Mouse (Mus musculus) splenic B cell, adult 2 months (primary cell): ENCODE measurements around the gene Trir.

Experiments
- DNase-seq: peaks from one replicate; pipeline ENCODE4 v3.0.0-alpha.2; 2011; ENCODE audit warnings: low read depth, low spot score
- H3K27me3 ChIP-seq: 2 replicates; pipeline ENCODE4 v1.6.1; 2012; ENCODE audit warnings: mild to moderate bottlenecking, low read length, moderate library complexity, mixed read lengths; ENCODE audit not compliant: control insufficient read depth, poor library complexity, insufficient read depth, severe bottlenecking
- H3K36me3 ChIP-seq: 2 replicates; pipeline ENCODE4 v1.6.1; 2012; ENCODE audit warnings: mild to moderate bottlenecking, low read length, moderate library complexity, mixed read lengths; ENCODE audit not compliant: control insufficient read depth, poor library complexity, insufficient read depth, severe bottlenecking

Gene Trir

DNA sequence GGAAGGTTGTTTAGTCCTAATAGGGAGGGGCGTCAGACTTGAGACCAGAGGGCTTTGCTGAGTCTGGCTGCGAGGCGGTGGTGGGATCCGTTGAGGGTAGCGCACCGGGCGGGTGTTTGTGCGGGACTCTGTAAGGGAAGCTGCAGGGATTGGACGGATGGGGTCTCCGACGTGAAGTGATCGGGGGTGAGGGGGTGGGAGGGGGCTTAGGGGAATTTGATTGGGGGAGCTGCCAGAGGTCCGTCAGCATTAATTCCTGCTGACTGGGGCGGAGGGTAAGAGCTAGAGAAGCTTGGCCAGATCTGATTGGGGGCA is 10.7 kb downstream of the Trir start:
- H3K36me3 ChIP-seq = no peaks in the 10 kb centered on the region; the same call in 1 of the 2 replicates
- DNase-seq = no peak
- H3K27me3 ChIP-seq = no peaks in the 10 kb centered on the region

DNA sequence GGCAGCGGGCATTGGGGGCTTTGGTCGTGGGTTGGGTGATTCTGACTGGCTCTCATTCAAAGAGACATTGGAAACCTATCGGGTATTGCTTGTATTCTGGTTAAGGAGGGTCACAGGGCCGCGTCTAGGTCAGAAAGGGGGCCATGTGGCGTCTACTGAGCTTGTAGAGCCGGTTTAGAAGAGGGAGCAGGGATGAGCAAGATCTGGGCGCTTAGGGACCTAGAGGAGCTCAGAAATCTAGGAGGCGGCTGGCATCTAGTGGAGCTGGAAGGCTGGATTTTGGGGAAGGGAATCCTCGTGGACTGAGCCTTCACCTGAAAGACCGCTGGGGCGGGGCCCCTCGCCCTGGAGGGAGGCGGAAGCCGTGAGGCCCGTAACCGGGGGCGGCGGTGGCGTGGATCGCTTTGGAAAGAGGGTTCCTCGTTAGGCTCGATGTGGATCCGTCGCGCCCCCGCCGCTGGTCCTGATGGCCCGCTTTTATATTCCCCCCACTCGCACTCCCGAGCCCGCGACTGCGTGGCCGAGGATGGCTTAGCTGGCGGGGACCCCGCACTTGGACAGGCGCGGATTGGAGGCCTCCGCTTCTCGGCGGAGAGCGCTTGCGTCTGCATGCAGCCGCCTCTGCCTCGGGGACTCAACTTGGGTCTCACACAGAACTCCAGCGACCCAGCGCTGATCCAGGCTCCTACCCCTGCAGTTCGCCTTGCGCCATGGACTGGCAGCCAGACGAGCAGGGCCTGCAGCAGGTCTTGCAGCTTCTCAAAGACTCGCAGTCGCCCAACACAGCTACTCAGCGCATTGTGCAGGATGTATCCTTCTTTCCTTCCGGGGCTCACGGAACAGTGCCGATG is 11.3 kb downstream of the Trir start:
- no peaks in the 10 kb centered on the region for H3K27me3 ChIP-seq
- no peaks in the 10 kb centered on the region; the same call in 1 of the 2 replicates for H3K36me3 ChIP-seq
- DNase-seq = peak; percentile 34

DNA sequence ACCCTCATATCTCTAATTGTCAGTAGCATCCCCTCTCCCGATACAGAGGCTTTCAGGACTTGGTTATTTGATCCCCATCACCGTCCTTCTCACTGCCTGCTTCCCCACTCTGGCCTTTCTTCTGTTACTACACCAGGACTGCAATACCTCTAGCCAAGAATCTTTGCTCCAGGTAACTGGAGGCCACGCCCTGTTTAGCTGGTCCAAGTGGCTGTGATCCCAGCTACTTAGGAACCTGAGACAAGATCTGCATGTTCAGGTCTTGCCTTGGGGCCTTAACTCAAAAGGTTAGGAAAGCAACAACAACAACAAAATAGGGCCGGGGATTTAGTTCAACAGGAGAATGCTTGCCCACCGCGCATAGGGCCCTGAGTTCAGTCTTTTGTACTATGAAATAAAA is 17.0 kb downstream of the Trir start:
- no peaks in the 10 kb centered on the region for H3K27me3 ChIP-seq
- no peak for DNase-seq
- H3K36me3 ChIP-seq = peaks cover 11% of the 10 kb centered on the region

DNA sequence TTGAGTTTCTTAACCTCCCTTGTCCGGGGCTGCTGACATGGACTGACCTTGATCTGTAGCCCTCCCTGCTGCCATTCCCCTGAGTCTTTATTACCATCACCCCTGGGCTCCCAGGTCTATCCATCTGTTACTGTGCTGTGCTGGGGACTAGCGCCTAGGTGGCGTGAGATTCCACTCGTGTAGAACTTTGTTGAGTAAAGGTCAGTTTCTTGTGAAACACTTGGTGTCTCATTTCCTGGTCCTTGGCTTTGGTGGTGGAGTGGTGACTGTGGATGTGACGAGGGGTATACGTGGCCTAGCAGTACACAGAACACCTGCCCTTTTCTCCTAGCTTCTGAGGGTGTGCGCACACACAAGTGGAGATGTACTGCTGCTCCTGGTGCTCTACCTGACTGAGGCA is 30.7 kb downstream of the Trir start:
- no peak for DNase-seq
- Histone ChIP-seq H3K27me3 (no peaks in the 10 kb centered on the region), H3K36me3 (peaks cover 8% of the 10 kb centered on the region)

DNA sequence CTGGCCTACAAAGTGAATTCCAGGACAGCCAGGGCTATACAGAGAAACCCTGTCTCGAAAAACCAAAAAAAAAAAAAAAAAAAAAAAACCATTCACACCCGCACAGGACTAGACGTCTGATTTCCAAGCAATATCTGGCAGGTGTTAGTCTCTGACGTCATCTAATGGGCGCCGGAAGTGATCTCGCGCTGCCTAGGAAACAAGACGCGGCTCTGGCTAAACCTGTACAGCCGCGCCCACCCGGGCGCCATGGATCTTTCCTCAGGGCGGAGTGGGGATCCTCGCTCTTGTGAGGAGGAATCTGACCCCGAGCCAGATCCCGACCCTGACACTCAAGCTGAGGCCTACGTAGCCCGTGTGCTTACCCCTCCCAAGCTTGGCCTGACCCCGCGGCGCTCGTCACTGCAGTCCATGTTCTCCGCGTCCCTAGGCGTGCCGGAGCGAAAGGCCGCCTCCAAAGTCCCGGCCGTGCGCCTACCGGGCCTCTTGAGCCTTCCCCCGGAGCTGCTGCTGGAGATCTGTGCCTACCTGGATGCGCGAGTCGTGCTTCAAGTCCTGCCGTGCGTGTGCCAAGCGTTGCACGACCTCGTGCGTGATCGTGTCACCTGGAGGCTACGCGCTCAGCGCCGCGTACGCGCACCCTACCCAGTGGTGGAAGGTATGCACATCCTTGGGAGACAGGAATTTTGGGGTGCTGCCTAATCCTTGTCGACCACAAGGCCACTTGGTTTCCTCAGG is 33.4 kb downstream of the Trir start, which contains the start of gene Fbxw9:
Gene Fbxw9 (plus strand): TSS at position 177 of the 738 bp plus-strand sequence.
- DNase-seq = peak; percentile 93

DNA sequence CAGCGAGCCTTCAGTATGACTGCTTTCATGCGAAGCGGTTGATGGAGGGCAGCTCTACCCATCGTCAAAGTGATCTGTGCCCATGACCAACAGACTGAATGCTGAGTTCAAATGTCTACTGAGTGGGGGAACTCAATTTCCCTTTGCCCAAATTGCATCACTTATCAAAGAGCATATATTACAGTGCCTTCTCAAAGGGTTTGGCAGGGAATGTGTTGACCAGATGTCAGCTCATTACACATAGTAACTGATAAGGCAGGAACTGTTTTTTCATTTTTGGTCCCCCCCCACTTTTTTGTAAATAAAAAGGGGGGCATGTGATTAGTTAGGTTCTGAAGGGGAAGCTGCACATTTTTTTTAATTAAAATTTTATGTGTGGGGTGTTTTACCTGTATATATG is 36.0 kb downstream of the Trir start:
- Histone ChIP-seq H3K27me3 (no peaks in the 10 kb centered on the region), H3K36me3 (no peaks in the 10 kb centered on the region)
- DNase-seq = no peak

More for the DNA sequence above, 33.4 kb downstream of the Trir start, which contains the start of gene Fbxw9:
- Histone ChIP-seq H3K27me3 (no peaks in the 10 kb centered on the region), H3K36me3 (peaks cover 2% of the 10 kb centered on the region)

DNA sequence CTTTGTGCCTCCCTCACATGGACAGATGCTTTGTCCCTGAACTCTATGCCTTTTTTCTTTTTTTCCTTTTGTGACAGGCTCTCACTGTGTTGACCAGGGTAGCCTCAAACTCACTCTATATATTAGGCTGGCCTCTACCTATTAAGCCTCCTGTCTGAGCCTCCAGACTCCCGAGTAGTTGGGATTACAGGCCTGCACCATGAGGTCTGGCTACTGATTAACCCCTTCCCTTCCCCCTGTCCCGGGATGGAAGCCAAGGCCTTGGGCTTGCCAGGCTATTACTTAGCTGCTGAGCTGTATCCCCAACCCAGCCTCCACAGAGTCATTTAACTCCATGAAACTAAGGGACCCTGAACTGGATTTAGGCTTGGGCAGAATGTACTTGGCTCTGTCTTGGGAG is 38.6 kb downstream of the Trir start:
- DNase-seq = no peak
- no peaks in the 10 kb centered on the region for H3K27me3 ChIP-seq

DNA sequence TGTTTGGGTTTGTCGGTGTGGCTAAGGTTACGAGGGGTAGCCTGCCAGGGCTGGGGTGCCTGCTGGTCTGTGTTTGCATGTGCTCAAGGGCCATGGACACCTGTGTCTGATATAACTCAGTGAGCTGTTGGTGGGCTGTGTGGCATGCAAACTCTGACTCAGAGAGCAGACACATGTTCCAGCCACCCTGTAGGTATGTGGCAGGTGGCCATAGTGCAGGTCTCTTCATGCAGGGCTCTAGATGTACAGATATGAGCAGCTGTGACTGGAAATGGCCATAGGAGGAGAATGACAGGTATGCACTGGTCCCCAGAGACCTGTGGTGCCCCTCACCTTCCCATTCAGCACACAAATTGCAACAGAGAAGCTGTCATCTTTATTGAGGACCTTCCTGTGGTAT is 40.5 kb downstream of the Trir start:
- H3K36me3 ChIP-seq = no peaks in the 10 kb centered on the region

More for the DNA sequence above, 38.6 kb downstream of the Trir start:
- H3K36me3 ChIP-seq = no peaks in the 10 kb centered on the region

DNA sequence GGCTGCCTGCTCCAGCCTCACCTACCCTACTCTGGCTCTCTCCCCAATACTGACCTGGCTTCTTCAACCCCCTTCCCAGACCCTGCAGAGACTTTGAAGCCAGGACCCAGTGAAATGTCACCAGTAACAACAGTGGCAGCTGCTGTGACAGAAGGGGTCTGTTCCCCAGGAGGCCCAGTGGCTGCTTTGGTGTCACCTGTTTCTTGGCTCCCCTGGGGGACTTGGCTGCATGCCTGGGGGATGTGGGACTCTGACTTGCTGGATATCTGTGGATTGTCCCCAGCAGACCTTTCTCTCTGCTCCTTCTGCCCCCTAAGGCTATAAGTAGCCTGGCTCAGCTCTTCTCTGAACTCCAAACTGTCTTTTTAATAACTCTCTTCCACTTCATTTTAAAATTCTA is 41.4 kb downstream of the Trir start, which contains the start of gene Gm5741:
Gene Gm5741 (minus strand): TSS at position 1 of the 400 bp plus-strand sequence.
- Histone ChIP-seq H3K27me3 (no peaks in the 10 kb centered on the region), H3K36me3 (no peaks in the 10 kb centered on the region)
- DNase-seq = no peak

More for the DNA sequence above, 40.5 kb downstream of the Trir start:
- no peaks in the 10 kb centered on the region for H3K27me3 ChIP-seq
- DNase-seq = no peak

DNA sequence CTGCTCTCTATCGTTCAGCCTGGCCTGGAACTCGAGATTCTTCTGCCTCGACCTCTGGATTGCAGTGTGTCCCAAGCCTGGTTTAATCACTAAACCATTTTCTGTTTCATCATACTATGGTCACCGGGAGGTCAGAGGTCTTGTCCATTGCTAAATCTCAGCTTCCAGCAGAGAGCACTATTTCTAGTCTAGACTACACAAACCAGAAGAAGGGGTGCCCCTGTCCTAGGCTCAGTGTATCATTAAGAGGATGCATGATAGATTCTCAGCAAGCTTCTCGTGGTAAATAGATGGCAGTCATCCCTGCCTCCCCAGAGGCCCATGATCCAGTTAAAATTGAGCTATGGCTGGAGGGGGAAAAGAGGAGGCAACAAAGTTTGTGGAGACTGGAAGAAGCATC is 44.4 kb downstream of the Trir start:
- Histone ChIP-seq H3K27me3 (no peaks in the 10 kb centered on the region), H3K36me3 (peaks cover 8% of the 10 kb centered on the region)
- no peak for DNase-seq

DNA sequence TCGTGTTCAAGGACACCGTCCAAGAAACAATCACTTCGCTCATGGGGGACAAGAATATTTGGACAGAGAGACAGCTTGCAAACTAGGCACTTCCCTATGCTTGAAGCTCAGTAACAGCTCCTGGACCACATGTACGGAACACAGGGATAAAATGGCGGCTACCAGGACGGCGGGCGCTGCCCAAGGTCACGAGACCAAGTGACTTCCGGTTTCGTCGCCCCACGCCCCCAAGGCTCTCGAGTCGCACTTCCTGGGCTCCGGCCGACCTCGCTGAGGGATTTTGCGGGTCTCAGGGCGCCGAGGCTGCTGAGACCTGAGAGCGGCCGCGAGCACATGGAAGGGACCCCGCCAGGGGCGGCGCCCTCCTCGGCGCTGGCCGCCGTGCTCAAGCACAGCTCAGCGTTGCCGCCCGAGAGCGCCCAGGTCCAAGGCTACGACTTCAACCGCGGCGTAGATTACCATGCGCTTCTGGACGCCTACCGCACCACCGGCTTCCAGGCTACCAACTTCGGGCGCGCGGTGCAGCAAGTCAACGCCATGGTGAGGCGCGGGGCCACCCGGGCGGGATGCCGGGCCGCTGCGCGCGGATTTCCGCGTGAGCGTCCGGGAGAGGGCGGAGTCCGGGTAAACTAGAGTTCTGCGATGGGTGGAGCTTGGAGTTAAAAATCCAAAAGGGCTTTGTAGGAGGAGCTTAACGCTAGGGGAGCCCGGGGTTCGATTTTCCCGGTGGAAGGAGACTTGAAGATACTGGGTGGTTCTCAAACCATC is 45.1 kb downstream of the Trir start, which contains the start of gene Dhps:
Gene Dhps (plus strand): TSS at position 244 of the 768 bp plus-strand sequence.
- peak; percentile 94 for DNase-seq
- Histone ChIP-seq H3K36me3 (peaks cover 8% of the 10 kb centered on the region), H3K27me3 (no peaks in the 10 kb centered on the region)

DNA sequence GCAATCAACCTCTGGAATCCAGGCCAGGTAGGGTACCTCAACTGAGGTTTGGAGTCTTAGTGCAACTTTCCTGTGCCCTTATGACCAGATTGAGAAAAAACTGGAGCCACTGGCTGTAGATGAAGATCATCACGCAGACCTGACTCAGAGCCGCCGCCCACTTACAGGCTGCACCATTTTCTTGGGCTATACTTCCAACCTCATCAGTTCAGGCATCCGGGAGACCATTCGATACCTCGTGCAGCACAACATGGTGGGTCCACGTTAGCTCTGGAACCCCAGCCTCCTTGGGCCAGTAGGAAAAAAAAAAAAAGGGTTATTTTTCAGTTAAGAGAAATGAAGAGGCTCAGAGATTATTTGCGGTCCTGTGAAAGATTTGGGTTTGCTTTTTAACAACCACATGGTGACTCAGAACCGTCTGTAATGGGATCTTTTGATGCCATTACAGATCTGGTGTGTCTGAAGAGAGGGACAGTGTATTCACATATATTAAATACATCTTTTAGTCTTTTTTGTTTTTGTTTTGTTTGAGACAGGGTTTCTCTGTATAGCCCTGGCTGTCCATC is 45.8 kb downstream of the Trir start:
- Histone ChIP-seq H3K27me3 (no peaks in the 10 kb centered on the region), H3K36me3 (peaks cover 8% of the 10 kb centered on the region)
- DNase-seq = no peak

DNA sequence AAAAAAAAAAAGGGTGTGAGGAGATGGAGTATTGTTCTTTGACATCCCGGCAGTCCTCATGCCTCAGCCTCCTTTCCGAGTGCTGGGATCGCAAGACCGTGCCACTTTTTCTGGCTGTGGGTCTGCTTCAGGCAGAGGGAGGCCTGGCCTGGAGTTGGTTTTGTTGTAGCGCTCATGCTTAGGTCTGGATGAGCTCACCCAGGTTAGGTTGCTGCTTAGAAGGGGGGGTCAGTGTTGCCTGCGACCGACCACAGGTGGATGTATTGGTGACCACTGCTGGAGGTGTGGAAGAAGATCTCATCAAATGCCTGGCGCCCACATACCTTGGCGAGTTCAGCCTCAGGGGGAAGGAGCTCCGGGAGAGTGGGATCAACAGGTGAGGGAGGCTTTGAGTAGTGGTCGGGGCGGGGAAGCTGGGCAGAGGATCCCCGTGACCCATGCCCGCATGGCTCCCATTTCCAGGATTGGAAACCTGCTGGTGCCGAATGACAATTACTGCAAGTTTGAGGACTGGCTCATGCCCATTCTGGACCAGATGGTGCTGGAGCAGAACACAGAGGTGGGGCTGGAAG is 46.5 kb downstream of the Trir start:
- DNase-seq = no peak
- Histone ChIP-seq H3K27me3 (no peaks in the 10 kb centered on the region), H3K36me3 (peaks cover 8% of the 10 kb centered on the region)

DNA sequence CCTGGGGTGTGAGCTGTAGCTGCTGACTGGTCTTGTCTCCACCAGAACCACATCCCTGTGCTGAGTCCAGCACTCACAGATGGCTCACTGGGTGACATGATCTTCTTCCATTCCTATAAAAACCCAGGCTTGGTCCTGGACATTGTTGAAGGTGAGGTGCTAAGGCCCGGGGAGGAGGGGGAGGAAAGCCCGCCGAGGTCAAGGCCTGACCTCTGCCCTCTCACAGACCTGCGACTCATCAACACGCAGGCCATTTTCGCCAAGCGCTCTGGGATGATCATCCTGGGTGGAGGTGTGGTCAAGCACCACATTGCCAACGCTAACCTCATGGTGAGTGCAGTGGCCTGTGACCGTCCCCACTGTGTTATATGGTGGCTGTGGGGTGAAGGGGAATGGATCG is 47.5 kb downstream of the Trir start:
- no peak for DNase-seq
- H3K36me3 ChIP-seq = peaks cover 8% of the 10 kb centered on the region
- H3K27me3 ChIP-seq = no peaks in the 10 kb centered on the region
